Mouse (Mus musculus) stomach, embryonic 15.5 days (tissue): ENCODE data around the gene Ankrd27. TPM values are rescaled to one million over a fixed set of nuclear protein-coding genes. Genes with fewer than 3 reads are reported as not detected.
"Not testable (repeated sequence)": the region's sequence is repeated elsewhere in the genome, so short reads cannot be mapped to it uniquely, and the experiment has no call there.

Source experiments
- ATAC-seq: fragments of 200-750 bp; cut with Nextera tagmentation; 2 replicates; pipeline ENCODE4 v1.8.0; 2017; ENCODE audit warnings: low read depth, moderate number of reproducible peaks, moderate TSS enrichment; ENCODE audit not compliant: insufficient read depth, low FRiP score
- H3K27ac ChIP-seq: fragments of 300-500 bp; sonication (generic); 2 replicates; pipeline ENCODE4 v1.5.1; 2015; ENCODE audit warnings: mild to moderate bottlenecking, inconsistent platforms
- H3K27me3 ChIP-seq: fragments of 300-500 bp; sonication (generic); replicated peaks from 2 replicates; pipeline ENCODE4 v1.6.1; 2015; ENCODE audit warnings: inconsistent platforms
- H3K36me3 ChIP-seq: fragments of 300-500 bp; sonication (generic); 2 replicates; pipeline ENCODE4 v1.6.1; 2015; ENCODE audit warnings: inconsistent platforms
- H3K4me1 ChIP-seq: fragments of 300-500 bp; sonication (generic); 2 replicates; pipeline ENCODE4 v1.6.1; 2015; ENCODE audit warnings: inconsistent platforms
- H3K4me2 ChIP-seq: fragments of 300-500 bp; sonication (generic); 2 replicates; pipeline ENCODE4 v1.6.1; 2015; ENCODE audit warnings: mild to moderate bottlenecking, inconsistent platforms
- H3K4me3 ChIP-seq: fragments of 300-500 bp; sonication (generic); replicated peaks from 2 replicates; pipeline ENCODE4 v1.5.1; 2015; ENCODE audit warnings: inconsistent platforms
- H3K9ac ChIP-seq: fragments of 300-500 bp; sonication (generic); 2 replicates; pipeline ENCODE4 v1.6.1; 2015; ENCODE audit warnings: inconsistent platforms
- H3K9me3 ChIP-seq: fragments of 300-500 bp; sonication (generic); 2 replicates; pipeline ENCODE4 v1.6.1; 2016; ENCODE audit warnings: inconsistent platforms
- WGBS: fragments of 180-500 bp; shearing (Covaris S2); methylation state at CpG from one replicate; pipeline ENCODE4 v1.1.7; 2015; 5-methylcytosine and 5-hydroxymethylcytosine counted together
- polyA plus RNA-seq: library from polyadenylated mRNA; unstranded; fragments of >200 nt; fragmentation: Nextera tagmentation; extraction: Ambion mirVana; gene quantifications from 2 replicates; pipeline ENCODE4 v1.2.1, GENCODE M21; 2015

Ankrd27 gene
- polyA plus RNA-seq, 1 experiment from 2014 or later, result 31.3 TPM

DNA sequence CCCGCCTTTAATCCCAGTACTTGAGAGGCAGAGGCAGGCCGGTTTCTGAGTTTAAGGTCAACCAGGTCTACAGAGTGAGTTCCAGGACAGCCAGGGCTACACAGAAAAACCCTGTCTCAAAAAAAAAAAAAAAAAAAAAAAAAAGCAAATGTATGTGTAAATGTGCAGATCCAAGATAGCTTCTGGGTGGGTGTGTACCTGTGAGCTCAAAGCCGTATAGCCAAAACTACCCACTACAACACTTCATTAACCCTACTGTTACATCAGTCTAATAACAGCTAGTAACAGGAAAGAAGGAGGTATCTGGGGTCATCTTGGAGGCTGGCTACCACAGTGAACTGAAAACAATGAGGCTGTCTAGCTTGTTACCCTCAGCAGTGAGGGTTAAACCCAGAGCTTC is 26.2 kb upstream of the Ankrd27 start:
- WGBS, result 83% methylated on average over 3 of the region's 3 CpGs
- Histone ChIP-seq H3K27me3 (no peaks in the 10 kb centered on the region), H3K9me3 (no peaks in the 10 kb centered on the region), H3K4me2 (no peak overlapping the region), H3K4me1 (0 out of 2 replicates have a peak, but pooled peaks cover 14% of the 10 kb centered on the region), H3K36me3 (no peaks in the 10 kb centered on the region), H3K27ac (no peak overlapping the region), H3K4me3 (no peak overlapping the region), H3K9ac (no peak overlapping the region)
- no peak for ATAC-seq

DNA sequence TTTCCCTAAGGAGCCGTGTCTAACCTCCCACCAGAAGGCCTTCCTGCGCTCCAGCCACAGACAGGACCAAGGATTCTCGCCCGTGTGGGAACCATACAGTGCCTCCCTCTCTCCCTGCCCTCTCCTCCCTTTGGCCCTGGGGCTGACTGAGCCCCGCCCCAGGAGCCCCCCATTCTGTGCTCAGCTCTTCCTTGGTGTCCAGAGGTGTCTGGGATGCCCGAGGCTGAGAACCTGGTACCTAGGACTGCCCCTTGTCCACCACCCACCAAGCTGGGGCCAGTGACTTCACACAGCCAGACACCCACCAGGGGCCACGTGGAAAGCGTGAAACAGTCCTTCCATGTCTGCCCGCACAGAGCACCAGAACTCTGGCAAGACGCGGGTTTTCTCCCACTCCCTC is 23.0 kb upstream of the Ankrd27 start:
- Histone ChIP-seq H3K9ac (no peak overlapping the region), H3K4me2 (no peak overlapping the region), H3K27ac (no peak overlapping the region), H3K27me3 (no peaks in the 10 kb centered on the region), H3K36me3 (no peaks in the 10 kb centered on the region), H3K4me3 (no peak overlapping the region), H3K4me1 (0 out of 2 replicates have a peak, but pooled peaks cover 2% of the 10 kb centered on the region), H3K9me3 (no peaks in the 10 kb centered on the region)
- 67% methylated on average over 11 of the region's 11 CpGs for WGBS
- no peak for ATAC-seq

DNA sequence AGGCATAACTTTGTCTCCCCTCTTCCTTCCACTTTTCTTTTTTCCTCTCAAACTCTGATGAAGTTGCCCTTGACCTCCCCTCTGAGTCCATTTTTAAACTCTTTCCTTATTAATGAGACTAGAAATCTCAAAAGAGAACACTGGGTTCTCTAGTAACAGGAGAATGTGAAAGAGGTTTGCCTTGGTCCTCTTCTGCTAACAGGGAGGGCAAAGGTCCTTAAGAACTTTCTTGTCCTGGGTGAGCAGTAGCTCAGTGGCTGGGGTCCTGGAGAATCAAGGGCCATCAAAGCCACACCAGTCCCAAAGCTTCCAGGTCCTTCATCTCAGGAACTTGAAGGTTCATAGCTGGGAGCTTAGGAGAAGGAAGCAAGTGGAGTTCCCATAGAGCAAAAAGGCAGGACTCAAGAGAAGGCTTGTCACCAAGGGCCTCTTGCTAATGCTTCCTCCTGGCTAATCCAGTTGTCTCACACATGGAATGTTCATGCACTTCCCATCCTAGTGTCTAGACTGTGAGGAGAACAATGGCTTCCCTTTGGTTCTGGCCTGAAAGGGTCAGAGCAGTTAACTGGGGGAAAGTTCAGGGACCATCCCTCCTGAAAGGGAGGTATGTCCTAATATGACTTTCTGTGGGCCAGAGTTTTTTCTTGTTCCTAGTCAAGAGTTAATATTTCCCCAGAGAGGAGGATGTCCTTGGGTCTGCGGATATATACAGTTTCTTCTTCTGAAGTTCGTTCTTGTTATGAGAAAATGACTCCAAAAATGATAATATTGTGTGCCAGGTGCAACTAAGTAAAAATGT is 21.8 kb upstream of the Ankrd27 start:
- WGBS, result 79% methylated on average over 2 of the region's 2 CpGs

DNA sequence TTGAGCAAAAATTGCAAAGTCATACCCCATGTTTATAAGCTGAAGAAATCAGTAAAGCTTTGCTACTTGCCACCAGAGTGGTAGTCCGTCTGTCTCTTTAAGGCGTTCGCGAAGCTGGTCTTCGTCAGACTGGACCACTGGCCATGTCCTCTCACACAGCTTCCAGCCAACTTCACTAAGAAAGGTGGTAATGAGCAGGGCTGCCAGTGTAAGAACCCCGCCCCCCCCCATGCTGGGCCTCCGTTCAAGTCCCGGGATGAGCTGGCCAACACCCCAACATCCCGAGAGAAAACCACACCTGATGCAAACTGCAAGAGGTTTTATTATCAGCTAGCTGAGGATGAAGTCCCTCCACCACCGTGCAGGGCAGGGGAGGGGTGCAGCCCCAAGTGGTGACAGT is 21.2 kb upstream of the Ankrd27 start:
- H3K27me3 ChIP-seq, H3K27ac ChIP-seq, H3K4me2 ChIP-seq, ATAC-seq, H3K36me3 ChIP-seq, H3K4me1 ChIP-seq, H3K9me3 ChIP-seq, H3K9ac ChIP-seq, H3K4me3 ChIP-seq: not testable (repeated sequence)
- WGBS, result 74% methylated on average over 10 of the region's 10 CpGs

More for the DNA sequence above, 21.8 kb upstream of the Ankrd27 start:
- Histone ChIP-seq H3K27me3 (no peaks in the 10 kb centered on the region), H3K36me3 (no peaks in the 10 kb centered on the region), H3K4me3 (no peak overlapping the region), H3K4me1 (no peaks in the 10 kb centered on the region), H3K27ac (no peak overlapping the region), H3K9me3 (no peaks in the 10 kb centered on the region), H3K9ac (no peak overlapping the region), H3K4me2 (no peak overlapping the region)
- no peak for ATAC-seq

DNA sequence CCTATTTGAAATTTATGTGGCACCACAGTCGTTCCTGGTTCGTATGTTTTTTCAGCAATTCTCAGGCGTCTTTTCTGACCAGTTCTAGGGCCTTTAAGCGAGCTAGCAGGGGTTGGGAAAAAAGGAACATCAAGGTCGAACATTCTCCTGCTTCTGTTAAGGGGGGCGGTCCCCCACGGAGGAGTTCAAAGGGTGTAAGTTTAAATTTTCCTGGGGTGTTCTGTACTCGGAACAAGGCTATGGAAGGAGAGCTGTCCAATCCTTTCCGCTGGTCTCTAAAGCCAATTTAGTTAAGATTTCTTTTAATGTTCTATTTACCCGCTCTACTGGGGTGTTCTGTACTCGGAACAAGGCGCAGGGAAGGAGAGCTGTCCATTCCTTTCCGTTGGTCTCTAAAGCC is 20.1 kb upstream of the Ankrd27 start:
- not testable (repeated sequence) for H3K27me3 ChIP-seq, ATAC-seq, H3K27ac ChIP-seq, H3K4me2 ChIP-seq, H3K36me3 ChIP-seq, H3K9me3 ChIP-seq, H3K9ac ChIP-seq, H3K4me3 ChIP-seq, H3K4me1 ChIP-seq
- 75% methylated on average over 13 of the region's 13 CpGs for WGBS

DNA sequence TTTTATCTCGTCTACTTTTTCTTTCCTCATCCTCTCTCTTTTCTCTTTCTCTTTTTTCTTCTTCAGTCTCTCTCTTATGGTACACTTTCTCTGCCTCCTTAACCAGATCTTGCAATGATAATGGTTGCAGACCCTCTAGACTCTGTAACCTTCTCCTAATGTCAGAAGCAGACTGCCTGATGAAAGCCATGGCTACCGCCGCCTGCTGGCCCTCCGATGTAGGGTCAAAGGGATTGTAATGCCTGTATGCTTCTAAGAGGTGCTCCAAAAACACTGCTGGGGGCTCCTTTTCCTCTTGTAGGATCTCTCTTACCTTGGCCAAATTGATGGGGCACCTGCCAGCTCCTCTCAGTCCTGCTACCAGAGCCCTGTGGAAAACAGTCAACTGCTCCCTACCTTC is 16.3 kb upstream of the Ankrd27 start:
- WGBS, result 94% methylated on average over 4 of the region's 4 CpGs
- H3K27ac ChIP-seq, H3K27me3 ChIP-seq, ATAC-seq, H3K9me3 ChIP-seq, H3K9ac ChIP-seq, H3K36me3 ChIP-seq, H3K4me3 ChIP-seq, H3K4me1 ChIP-seq, H3K4me2 ChIP-seq: not testable (repeated sequence)

DNA sequence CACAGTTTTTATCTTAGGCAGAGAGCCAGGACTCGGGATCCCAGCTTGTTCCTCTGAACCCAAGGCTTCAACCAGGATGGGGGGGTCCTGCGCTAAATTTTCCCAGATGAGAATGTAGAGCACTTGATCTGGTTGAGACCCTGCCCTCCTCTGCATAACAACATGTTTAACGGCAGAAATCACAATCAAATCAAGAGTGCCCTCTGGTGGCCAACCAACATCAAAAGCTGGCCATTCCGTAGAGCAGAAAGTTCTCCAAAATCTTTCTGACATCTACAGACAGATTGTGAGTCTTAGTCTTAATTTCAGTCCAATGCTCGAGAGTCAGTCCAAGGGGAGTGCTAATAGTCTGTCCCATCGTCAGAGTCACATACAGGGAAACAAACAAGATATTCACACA is 15.2 kb upstream of the Ankrd27 start:
- 22% methylated on average over 6 of the region's 6 CpGs for WGBS
- not testable (repeated sequence) for H3K4me1 ChIP-seq, H3K9me3 ChIP-seq, ATAC-seq, H3K9ac ChIP-seq, H3K4me3 ChIP-seq, H3K36me3 ChIP-seq, H3K27me3 ChIP-seq, H3K27ac ChIP-seq, H3K4me2 ChIP-seq

DNA sequence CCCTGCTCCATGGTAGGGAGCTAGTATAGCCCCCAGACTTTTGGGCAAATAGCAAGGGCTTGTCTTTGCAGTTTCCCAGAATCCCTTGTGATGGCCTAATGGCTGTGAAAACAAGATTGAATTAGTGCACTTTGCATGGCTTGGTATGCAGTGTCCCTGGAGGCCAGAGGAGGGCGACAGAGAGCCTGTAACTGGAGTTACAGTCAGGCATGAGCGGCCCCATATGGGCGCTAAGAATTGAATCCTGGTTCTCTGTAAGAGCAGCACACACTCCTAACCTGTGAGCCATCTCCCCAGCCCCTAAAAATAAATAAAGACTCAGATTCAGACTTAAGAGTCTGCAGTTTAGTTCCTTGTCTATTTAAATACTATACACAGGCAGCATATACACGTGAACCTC is 6.2 kb upstream of the Ankrd27 start:
- no peak for ATAC-seq

DNA sequence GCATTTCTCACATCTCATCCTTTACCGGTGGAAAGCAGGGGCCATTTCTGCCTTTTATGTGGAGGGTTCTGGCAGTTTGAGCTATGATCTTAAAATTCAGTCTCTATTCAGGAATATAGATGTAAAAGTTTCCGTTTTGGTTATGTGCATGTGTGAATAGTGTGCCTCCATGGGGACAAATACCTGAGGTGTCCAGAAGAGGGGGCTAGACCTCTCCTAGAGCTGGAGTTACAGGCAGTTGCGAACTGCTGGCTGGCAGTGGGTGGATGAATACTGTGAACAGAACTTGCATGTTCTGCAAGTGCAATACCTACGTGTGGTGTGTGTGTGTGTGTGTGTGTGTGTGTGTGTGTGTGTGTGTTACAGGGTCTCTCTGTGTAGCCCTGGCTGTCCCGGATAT is 3.3 kb upstream of the Ankrd27 start:
- Histone ChIP-seq H3K27me3 (peaks cover 21% of the 10 kb centered on the region), H3K4me2 (no peak overlapping the region), H3K27ac (no peak overlapping the region), H3K36me3 (no peaks in the 10 kb centered on the region), H3K4me3 (no peak overlapping the region), H3K4me1 (peaks cover 20% of the 10 kb centered on the region), H3K9ac (no peak overlapping the region), H3K9me3 (no peaks in the 10 kb centered on the region)
- 66% methylated on average over 5 of the region's 5 CpGs for WGBS
- ATAC-seq, result no peak

More for the DNA sequence above, 6.2 kb upstream of the Ankrd27 start:
- H3K4me1 ChIP-seq, result peaks cover 11% of the 10 kb centered on the region; the same call in 1 of the 2 replicates
- no peaks in the 10 kb centered on the region for H3K36me3 ChIP-seq
- H3K4me2 ChIP-seq, result no peak overlapping the region
- no peak overlapping the region for H3K27ac ChIP-seq
- H3K4me3 ChIP-seq, result no peak overlapping the region
- H3K9ac ChIP-seq, result no peak overlapping the region
- H3K9me3 ChIP-seq, result no peaks in the 10 kb centered on the region
- peaks cover 19% of the 10 kb centered on the region for H3K27me3 ChIP-seq
- 40% methylated on average over 4 of the region's 4 CpGs for WGBS

DNA sequence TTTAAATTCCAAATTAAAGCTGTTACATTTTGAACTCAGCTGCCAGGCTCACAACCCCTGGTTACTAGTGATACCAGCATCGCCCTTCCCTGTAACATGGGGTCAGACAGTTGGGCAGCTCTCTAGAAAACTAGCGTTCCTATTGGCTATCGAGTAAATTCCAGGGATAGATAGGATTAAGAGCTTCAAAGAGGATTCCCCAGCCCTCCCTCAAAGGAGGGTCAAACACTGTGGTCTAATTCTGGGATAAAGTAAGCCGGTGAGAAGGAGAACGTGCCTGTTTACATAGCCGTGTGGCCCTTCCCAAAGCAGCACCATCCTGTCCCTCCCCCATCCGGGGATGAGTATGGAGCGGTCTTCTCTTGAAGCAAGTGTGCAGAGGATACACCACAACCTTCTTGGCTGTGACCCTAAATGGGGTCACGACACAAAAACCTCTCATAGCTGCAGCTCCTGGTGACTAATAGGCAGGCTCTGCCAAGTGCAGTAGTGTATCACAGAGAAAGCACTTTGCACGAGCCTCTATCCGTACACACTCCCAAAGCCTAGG is 2.5 kb upstream of the Ankrd27 start:
- Histone ChIP-seq H3K27ac (no peak overlapping the region), H3K36me3 (no peaks in the 10 kb centered on the region), H3K27me3 (peaks cover 21% of the 10 kb centered on the region), H3K9ac (no peak overlapping the region), H3K9me3 (no peaks in the 10 kb centered on the region), H3K4me2 (no peak overlapping the region), H3K4me1 (peaks cover 28% of the 10 kb centered on the region), H3K4me3 (no peak overlapping the region)
- 12% methylated on average over 11 of the region's 11 CpGs for WGBS
- no peak for ATAC-seq

DNA sequence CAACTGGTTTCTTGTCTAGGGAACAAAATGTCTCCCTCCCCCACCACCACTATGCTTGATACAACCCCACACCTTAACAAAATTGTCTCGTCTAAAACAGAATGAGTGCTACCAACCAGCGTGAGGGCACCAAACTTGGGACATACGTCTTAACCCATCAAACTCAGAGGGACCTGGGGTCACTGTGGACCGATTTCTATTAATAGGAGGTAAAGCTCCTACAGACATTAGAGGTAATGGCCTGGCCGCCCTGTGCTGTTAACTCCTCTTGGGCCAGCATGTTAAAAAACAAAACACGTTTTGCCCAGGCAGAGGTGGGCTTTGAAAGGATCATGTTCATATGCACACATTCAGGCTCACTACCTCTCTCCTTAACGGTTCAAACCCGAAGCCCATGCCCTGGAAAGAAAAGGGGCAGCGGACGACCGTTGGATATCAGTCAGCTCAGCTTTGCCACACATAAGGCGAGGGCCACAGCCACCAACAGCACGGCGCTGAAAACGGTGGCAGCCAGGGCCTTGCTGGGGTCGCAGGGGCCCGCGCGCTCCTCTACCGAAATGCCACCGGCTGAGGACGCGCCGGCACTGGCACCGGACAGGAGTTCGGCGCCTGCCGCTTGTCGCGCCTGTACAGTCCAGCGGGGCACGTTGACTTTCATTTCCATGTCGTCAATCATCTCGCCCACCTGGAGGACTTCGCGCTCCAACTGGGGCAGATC is 1.8 kb upstream of the Ankrd27 start:
- Histone ChIP-seq H3K36me3 (no peaks in the 10 kb centered on the region), H3K4me3 (peak overlapping the region; percentile 84), H3K27ac (no peak overlapping the region), H3K9ac (no peak overlapping the region), H3K4me1 (peaks cover 28% of the 10 kb centered on the region), H3K9me3 (no peaks in the 10 kb centered on the region), H3K4me2 (peak overlapping the region; percentile 100), H3K27me3 (peaks cover 21% of the 10 kb centered on the region)
- ATAC-seq, result no peak
- 5% methylated on average over 36 of the region's 36 CpGs for WGBS

DNA sequence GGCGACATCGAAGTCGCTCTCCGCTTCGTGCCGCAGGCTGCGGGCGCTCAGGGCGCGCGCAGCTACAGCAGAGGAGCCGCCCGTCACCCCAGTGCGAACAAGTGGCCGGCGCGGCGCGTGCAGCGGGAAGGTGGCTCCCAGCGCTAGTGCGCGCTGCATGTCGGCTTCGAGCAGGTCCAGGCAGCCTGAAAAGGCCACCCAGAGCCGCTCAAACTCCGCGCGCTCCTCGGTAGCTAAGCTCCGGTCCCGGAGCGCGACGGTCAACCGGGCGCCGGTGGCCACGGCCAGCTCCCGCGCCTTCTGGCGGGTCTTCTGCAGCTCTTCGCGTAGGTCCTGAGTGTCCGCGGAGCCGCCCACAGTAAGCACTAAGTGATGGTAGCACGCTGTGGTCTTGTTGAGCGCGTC is 1.3 kb upstream of the Ankrd27 start:
- H3K4me2 ChIP-seq, result peak overlapping the region; percentile 100
- H3K36me3 ChIP-seq, result no peaks in the 10 kb centered on the region
- H3K9me3 ChIP-seq, result no peaks in the 10 kb centered on the region
- H3K27ac ChIP-seq, result no peak overlapping the region
- under 1% methylated on average over 50 of the region's 50 CpGs for WGBS
- no peak for ATAC-seq
- peaks cover 21% of the 10 kb centered on the region for H3K27me3 ChIP-seq
- H3K4me3 ChIP-seq, result peak overlapping the region; percentile 84
- peak overlapping the region; percentile 17; the same call in 1 of the 2 replicates for H3K9ac ChIP-seq
- H3K4me1 ChIP-seq, result peaks cover 28% of the 10 kb centered on the region
